Mouse (Mus musculus) ovary, adult 18-20 months (tissue): ENCODE measurements at regions not wholly inside any gene's neighbourhood (a gene's known extent, or its start where the extent isn't known, plus 50 kb on each side); places are given as distances from the start of the nearest gene placed in this dataset.

Experiments
- DNase-seq: peaks from one replicate; pipeline ENCODE4 v3.0.0; 2022; ENCODE audit warnings: low spot score, mixed read lengths

DNA sequence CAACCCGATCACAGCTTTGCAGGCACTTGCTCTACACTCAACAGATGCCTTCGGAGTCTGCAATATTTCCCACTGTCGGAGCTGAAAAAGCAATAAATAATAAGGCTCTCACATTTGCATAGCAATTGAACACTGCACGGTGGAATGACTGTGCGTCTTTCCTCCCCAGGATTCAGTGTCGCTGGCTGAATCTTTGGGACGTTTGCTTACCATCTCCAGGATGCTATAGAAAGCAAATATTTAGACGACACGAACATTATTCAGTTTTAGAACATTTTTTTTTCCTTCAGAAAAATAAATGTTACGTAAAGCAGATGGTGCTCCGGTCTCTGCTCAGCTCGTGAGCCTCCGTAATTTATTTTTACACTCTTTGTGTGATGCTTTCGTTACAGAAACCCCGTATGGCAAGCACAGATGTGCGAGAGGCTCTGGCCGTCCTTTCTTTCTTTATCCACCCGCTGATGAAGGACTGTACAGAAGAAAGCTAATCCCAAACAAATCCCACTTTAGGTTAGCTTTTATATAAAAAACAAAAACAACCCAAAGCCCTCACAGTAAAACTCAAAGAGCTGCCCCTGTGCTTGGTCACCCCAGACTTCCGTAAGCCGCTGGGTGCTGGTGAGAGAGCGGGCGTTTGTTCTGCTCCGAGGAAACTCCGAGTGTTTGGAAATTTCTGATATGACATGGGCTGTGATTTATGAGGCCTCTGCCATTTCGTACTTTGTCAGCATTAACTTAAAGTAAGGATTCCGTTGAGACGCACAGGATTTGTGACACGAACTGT lies 464.3 kb downstream of the Ajap1 start:
- no peak for DNase-seq

DNA sequence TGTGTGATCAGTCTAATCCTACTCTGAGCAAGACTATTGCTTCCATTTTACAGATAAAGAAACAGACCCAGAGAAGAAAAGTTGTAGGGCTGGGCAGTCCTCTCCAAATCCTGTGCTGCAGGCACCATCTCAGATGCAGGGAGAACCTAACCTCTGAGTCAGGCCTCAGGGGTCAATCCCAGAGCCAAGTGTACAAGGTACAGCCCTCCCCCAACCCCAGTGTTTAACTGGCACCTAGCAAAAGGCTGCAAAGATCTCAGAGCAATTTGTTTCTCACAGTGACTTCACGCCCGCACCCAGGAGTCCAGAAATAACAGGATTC lies 464.8 kb downstream of the Ajap1 start:
- no peak for DNase-seq

DNA sequence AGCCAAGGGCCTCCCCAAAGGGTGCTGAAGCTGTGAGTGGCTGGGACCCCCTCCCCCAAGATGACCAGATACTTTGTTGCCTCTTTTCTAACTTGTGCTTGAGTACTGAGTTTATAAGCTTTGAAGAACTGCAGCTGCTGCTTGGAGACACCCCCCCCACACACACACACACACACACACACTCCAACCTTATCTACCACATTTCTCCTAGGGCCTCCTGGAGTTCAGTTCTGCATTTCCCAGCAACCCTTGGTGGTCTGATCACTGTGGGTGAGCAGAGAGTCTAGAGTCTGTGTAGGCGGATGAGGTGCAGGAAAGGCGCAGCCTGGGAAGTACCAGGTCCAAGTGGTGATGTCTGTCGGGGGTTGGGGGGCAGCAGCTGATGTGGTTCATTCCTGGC lies 479.3 kb downstream of the Ajap1 start:
- DNase-seq, result no peak

DNA sequence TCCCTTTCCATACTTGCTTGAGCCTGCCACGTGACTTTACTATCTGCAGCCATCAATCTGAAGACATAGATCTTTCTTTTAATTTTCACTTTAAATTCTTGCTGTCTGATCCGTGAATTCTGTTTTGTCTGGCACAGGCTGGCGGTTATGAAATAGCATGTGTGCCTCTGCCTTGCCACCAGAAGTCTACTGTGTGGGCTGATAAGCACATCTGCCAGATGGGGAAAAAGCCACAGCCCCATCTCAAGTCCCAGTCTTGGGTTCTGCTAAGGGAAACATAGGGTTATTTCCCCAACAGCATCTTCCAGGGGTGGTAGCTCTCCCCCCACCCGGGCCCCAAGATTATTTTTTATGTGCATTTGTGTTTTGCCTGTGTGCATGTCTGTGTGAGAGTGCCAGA lies 480.1 kb downstream of the Ajap1 start:
- no peak for DNase-seq

DNA sequence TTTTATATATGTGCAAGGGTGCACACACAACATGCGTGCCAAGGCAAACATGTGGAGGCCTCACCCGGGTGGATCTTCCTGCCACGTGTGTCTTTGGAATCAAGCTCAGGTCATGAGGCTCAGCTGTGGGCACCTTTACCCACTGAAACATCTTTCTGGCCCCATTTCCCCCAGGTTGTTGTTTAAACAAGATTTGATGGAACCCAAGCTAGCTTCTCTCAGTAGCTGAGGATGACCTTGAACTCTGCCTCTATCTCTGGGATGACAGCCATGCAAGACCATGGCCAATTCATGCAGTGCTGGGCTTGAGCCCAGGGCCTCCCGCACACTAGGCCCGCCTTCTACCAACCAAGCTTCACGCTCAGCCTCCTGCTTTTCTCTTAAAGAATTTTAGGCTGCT lies 480.9 kb downstream of the Ajap1 start:
- DNase-seq, result no peak

DNA sequence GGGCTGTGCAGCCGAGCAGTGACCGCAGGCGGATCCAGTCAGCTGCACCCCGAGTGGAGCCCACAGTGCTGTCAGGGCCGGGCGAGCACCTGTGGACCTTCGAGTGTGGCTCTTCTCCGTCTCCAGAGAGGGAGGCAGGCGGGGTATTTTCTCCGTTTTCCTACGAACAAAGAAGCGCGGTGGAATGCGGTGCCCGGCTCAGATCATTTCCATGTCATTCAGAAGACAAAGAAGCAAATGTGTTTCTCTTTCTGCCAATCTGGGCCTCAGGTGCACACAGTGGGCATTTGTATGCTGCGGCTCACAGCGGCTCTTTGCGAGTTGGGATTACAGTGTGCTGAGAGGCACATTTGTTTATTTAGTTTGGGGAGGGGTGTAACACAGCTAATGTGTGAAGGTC lies 483.1 kb downstream of the Ajap1 start:
- DNase-seq, result no peak

DNA sequence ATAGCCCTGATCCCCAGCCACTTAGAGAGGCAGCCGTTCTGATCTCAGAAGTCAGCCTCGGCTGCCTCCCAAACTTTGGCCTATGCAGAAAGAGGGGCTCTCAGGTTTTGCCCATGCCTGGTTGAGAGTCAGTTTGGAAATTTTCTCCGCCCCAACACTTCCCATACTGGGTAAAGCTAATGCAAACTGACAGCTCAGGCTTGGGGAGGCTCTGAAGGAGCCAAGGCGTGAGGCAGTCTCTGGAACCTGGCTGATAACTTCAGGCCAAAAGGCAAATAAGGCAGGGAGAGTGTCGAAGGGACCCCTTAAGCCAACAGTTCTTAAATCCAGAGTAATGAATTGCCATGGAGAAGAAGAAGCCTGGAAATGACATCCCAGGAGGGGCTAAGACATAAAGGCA lies 485.4 kb downstream of the Ajap1 start:
- no peak for DNase-seq

DNA sequence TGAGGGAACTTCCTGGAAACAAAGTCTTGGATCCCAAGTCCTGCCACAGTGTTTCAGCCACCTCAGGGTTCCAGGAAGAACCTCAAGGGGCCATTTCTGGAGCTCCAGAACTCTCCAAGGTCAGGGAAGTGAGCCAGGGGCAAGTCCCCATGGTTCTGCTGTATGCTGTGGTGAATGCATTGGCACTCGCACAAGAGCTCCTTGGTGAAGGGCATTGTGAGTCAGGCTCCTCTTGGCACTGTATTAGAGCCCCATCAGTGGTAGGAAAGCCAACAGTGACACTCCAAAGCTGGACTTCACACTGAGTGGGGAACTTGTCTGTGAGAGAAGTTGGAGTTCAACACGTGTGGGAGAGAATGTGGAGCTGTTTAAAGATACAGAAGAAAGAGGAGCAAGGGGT lies 486.0 kb downstream of the Ajap1 start:
- DNase-seq, result no peak

DNA sequence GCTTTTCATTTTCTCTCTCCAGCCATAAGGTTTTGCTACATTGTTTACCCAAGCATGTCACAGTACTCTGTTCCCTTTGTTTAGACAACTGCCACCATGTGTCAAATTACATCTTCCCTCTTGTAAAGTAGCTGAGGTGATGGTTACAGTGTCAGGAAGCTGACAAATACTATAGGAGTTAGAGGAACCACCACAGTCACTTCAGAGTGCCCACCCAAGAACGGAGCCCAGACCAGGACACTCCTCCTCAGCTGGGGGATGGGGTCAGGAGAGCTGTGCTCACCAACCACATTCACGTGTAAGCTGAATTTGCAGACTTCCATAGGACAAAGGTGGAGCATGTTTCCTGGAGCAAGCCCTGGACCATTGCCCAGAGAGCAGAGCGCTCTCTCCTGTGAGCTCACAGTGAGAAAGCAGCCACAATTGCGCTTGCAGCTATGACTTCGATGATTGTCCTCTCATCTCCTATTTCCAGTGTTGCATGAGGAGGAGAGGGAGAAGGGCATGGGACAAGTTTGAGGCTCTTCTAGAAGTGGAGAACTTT lies 487.5 kb downstream of the Ajap1 start:
- DNase-seq, result no peak

DNA sequence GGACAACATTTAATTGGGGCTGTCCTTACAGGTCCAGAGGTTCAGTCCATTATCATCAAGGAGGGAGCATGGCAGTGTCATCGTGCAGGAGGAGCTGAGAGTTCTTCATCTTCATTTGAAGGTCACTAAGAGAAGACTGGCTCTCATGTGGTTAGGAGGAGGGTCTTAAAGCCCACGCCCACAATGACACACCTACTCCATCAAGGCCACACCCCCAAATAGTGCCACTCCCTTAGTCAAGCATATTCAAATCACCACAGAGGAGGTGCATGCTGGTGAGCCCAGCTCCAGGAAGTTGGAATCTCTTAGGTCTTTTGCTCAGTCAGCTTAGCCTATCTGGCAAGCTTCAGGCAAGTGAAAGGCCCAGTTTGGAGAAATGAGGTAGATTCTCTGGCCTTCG lies 488.4 kb downstream of the Ajap1 start:
- no peak for DNase-seq

DNA sequence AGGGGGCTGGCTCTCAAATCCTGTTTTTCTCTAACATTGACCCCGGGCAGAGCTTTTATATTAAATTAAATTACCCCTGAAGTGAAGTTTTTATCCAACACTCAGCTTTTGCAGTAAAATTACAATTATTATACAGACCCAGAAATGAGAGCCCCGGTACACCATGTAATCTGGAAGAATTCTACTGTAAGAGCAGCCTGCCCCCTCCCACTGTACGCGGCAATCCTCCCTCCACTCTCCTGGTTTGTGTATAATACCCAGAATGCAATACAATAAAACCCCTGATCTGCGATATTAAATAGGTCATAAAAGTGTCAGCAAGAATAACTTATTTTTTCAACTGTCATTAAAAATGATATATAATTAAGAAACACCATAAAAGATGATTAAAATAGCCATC lies 492.3 kb downstream of the Ajap1 start:
- DNase-seq, result no peak

DNA sequence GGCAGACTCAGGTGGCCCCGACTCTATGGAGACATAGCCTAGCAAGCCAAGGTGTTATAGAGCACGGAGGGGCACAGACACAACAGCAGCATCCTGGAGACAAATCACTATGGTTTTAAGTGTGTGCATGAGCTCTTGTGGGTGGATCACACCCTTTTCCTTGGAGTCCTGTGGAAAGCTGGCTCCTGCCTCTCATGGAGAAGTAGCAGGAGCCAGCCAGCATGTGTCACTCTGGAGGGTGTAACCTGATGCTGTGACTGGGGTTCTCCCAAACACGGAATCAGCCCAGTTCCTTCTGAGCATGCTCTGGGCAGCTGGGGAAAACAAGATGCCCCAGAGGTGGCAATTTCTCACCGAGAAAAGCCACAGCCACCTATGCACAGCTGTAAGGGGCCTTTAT lies 494.9 kb downstream of the Ajap1 start:
- no peak for DNase-seq

DNA sequence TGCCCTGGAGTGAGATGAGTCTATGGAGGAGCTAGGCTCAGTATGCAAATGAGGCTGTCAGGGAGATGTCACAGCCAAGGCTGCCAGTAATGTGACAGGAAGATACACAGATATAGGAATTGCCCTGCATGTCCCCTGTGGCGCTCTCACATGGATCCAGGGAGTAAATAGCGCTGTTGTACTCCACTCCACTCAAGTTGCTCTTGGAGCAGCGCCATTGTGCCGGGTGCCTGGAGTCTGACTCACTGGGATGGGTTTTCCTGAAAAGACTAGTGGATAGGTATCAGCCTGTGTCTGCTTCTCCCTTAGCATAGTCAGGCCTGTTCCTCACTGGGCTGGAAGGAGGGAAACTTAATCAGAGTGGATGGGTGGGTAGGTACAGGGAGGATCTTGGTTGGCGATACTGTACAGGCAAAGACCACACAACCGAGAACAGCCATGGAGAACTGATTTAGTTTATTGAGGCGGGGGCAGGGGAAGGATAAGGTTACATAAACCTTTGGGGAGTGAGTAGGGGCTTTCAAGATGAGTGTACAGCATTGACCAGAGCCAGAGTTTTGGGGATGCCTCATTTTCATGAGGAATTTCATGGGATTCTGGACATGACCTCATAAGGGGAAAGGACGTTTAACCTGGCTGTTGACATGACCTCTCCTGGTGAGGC lies 497.5 kb upstream of the Kcnab2 start:
- DNase-seq, result no peak

DNA sequence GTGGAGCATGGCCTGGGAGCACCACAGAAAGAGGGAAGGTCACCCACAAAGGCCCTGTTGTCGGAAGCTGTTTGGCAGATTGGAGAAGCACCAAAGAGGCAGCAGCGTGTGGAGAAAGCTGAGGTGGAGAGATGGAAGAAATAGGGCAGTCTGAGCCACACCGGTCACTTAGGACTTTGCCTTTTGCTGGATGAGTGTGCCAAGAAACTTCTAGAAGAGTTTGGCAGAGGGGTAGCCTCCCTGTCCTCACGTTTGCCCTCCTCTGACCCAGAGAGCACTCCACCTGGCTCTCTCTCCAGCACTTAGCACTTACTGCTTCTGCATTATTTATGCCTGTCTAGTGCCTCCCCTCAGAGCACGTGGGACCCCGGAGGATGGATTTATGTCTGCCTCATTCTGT lies 485.3 kb upstream of the Kcnab2 start:
- no peak for DNase-seq

DNA sequence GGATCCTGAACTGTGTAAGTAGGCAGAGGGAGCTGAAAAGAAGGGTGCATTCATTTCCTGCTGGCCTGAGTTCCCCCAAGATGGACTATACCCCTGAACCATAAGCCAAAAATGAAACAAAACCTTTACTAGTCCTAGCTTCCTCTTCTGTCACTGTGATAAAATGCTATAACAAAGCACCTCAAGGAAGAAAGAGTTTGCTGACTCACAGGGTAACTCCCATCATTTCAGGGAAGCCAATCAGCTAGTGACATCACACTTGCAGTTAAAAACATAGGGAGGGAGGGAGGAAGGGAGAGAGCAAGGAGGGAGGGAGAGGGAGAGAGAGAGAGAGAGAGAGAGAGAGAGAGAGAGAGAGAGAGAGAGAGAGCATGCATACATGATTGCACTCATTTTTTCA lies 484.5 kb upstream of the Kcnab2 start:
- no peak for DNase-seq

DNA sequence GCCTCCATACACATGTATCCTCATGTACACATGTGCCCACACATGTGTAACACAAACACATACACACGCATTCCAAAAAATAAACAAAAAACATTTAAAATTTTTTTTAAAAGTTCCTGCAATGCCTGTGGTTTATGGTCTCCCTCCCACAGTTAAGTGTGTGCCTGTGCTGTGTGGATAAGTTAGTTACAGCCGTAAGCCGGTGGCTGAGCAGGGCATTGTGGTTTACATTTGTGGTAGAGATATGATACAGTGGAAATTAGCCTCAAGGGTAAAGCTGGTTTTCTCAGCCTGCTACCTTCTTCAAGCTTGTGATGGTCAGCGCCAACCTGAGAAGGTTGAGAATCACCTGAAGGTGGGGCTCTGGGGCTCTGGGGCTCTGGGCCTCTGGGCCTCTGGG lies 484.0 kb upstream of the Kcnab2 start:
- DNase-seq, result no peak

DNA sequence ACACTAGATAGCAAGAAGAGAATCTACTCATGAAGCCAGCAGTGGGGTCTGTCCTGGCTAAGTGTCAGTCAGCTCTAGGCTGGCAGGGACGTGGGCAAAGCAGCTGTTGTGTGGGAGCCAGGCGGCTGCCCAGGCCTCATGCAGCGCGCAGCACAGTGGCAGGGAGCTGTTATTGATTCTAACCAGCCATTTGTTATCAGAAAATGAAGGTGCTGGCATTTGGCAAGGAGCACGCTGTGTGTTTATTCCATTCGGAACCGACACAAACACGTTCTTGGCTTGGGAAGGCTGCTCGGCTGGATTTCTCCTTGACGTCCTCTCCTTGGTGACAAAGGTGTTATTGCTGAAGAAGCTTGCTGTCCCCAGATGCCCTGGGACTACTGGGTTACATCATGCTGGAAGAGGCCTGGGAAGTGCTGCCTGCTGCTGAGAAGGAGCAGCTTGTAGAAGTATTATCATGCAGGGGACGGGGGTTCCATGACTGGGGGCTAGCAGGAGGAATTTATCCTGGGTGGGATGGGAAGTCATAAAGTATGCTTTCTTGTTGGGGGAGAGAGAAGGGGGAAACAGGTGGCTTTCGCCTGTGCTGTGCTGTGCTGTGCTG lies 482.1 kb upstream of the Kcnab2 start:
- DNase-seq, result no peak

DNA sequence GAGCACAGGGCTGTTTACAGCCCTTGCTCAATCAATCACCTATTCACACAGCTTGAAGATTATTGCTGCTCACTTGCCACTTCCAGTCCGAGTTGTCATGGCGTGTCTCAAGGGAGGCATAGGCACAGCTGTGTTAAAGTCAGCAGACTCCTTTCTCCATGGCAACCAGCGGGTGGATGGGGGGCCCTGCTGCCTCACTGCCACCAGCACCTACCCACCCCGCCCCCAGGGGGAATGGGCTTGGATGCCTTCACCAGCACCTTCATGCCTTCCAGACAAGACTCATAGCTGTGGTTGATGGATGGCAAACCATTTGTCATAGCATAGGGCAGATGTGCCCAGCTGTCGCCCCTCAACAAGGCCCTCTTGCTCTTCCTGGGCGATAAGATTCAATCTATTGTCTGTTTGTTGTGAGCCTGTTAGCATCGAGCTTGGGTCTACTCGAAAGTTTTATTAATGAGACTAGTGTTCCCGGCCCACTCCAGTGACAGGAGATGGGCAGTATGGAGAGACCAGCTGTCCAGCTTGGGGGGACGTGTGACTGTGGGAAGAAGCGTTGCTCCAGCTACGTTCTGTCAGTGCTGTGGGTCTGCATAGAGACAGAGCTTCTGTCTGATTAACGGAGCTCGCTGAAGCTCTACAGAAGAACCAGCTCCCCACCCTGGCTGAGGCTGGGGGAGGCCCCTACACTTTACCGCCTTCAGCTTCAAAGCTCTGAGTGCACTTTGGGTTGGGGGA lies 475.7 kb upstream of the Kcnab2 start:
- DNase-seq, result no peak

DNA sequence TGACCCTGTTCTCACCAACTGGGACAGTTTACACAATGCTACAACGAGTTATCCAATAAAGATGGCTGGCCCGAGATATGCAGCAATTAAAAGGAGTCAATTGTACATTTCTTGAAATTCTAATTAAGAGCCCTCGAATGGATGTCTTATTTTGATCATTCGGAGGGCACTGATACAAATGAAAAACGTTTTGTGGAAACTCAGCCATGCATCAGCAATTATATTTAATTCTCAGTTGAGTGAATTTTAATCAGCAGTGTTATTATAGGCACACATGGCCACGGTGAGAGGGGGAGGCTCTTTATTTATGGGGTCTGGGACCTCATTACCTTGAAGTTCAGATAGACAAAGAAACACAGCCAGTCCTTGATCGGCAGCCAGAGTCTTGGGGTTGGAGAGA lies 471.3 kb upstream of the Kcnab2 start:
- DNase-seq, result no peak

DNA sequence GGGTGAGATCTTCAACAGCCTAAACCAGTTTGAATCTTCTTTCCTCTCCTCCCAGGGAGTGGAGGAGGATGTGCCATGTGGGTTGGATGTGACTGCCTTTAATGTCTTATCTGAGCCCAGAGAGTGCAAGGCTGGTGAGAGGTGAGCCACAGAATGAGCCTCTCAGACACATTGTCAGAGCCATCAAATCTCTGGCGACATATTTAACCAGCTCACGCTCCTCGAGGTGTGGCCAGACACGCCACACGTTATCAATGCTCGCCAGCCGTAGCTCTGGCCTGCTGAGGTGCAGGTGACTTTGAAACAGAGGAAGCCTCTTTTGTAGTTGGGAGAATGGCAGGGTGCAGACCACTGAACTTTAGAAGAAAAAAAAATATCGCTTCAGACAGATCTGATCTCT lies 463.5 kb upstream of the Kcnab2 start:
- DNase-seq, result no peak

DNA sequence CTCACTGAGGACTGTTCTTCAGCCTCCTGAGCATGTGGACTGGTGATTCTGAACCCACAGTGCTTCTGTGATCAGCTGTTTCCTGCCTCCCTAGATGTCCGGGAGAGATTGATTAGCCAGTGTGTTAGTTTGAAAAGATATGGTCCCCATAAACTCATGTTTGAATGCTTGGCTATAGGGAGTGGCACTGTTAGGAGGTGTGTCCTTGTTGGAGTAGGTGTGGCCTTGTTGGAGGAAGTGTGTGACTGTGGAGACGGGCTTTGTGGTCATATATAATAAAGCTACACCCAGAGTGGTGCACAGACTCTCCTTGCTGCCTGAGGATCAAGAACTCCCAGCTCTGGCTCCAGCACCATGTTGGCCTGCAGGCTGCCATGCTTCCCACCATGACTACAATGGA lies 458.9 kb upstream of the Kcnab2 start:
- no peak for DNase-seq

DNA sequence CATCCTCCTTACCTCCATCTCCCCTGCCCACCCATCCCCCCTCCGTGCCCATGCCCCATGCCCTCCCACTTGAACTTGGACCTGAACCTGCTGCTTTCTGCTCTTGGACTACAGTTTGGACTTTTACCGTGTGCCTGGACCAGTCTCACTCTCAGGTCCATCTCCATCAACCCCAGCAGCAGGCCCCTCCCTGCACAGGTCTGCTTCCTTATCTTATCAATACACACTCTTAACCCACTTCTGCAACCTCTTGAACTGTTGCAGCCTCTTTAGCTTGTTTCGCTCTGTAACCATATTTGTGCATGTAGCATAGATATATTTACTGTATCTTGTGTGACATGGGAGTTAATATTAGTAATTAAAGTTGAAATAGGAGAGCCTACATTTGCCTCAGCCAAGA lies 457.8 kb upstream of the Kcnab2 start:
- DNase-seq, result no peak
